Mouse (Mus musculus): Measurements from ENCODE around the gene Usp5. TPM values are rescaled to one million over a fixed set of nuclear protein-coding genes. Genes with fewer than 3 reads are reported as not detected.

Gene Usp5
- total RNA-seq, 1 experiment = 150 TPM

GRCm38 (mm10) chr6:124809775-124810538, 19.3 kb downstream of the Usp5 start:
- TF ChIP-seq CHD2 (IDR thresholded peaks at IDR 0.05; ENCODE audit: low read depth, low read length) (no peak), ZNF384 (IDR thresholded peaks at IDR 0.05; ENCODE audit: low read depth, low read length) (no peak), ZC3H11A (IDR thresholded peaks at IDR 0.05; ENCODE audit: borderline replicate concordance, low read depth, low read length) (no peak), MAFK (IDR thresholded peaks at IDR 0.05; ENCODE audit: insufficient read depth, low read depth, low read length) (no peak), HCFC1 (IDR thresholded peaks at IDR 0.05; ENCODE audit: borderline replicate concordance, insufficient read depth, low read length) (no peak)
- Histone ChIP-seq H3K9me3 (ENCODE audit: control insufficient read depth, insufficient read depth, low read depth, low read length) (no peaks in the 10 kb centered on the region), H3K9ac (ENCODE audit: insufficient read depth, low read depth, low read length, poor library complexity, severe bottlenecking) (no peak overlapping the region), H3K4me3 (ENCODE audit: insufficient read depth in 1 of 2, low read depth in 1 of 2, low read length in 2 of 2, poor library complexity in 1 of 2, severe bottlenecking in 1 of 2) (peak overlapping the region; percentile 77 to 80; a peak in 3 of 4 replicates), H3K27ac (ENCODE audit: insufficient read depth, low read depth, low read length, poor library complexity, severe bottlenecking) (no peak overlapping the region), H3K36me3 (ENCODE audit: control insufficient read depth, insufficient read depth, low read length, poor library complexity, severe bottlenecking) (peaks cover 22% of the 10 kb centered on the region), H3K4me1 (ENCODE audit: control insufficient read depth in 2 of 2, insufficient read depth in 2 of 2, low read length in 2 of 2, poor library complexity in 1 of 2) (peaks cover 0 to 23% of the 10 kb centered on the region in 2 experiments; a peak in 2 of 4 replicates)
- DNase-seq (ENCODE audit: low read depth, low spot score) = no peak
- in situ Hi-C loops (cut with MboI; ENCODE audit: low sequenced_read_pairs in 2 of 2, unreplicated experiment in 2 of 2) = no loop called here

- Histone ChIP-seq H3K9ac (ENCODE audit: insufficient read depth, low read depth, low read length, poor library complexity, severe bottlenecking) (peak overlapping the region; percentile 78), H3K9me3 (ENCODE audit: control insufficient read depth, insufficient read depth, low read depth, low read length) (no peaks in the 10 kb centered on the region), H3K4me1 (ENCODE audit: control insufficient read depth in 2 of 2, insufficient read depth in 2 of 2, low read length in 2 of 2, poor library complexity in 1 of 2) (peaks cover 0 to 19% of the 10 kb centered on the region in 2 experiments; a peak in 2 of 4 replicates), H3K4me3 (ENCODE audit: insufficient read depth in 1 of 2, low read depth in 1 of 2, low read length in 2 of 2, poor library complexity in 1 of 2, severe bottlenecking in 1 of 2) (peak overlapping the region; percentile 77 to 80), H3K36me3 (ENCODE audit: control insufficient read depth, insufficient read depth, low read length, poor library complexity, severe bottlenecking) (peaks cover 21% of the 10 kb centered on the region), H3K27ac (ENCODE audit: insufficient read depth, low read depth, low read length, poor library complexity, severe bottlenecking) (no peak overlapping the region)
- TF ChIP-seq ZNF384 (IDR thresholded peaks at IDR 0.05; ENCODE audit: low read depth, low read length) = no peak
- TF ChIP-seq HCFC1 (IDR thresholded peaks at IDR 0.05; ENCODE audit: borderline replicate concordance, insufficient read depth, low read length) = no peak
- TF ChIP-seq MAFK (IDR thresholded peaks at IDR 0.05; ENCODE audit: insufficient read depth, low read depth, low read length) = no peak
- no peak for TF ChIP-seq ZC3H11A (IDR thresholded peaks at IDR 0.05; ENCODE audit: borderline replicate concordance, low read depth, low read length)
- no peak for TF ChIP-seq CHD2 (IDR thresholded peaks at IDR 0.05; ENCODE audit: low read depth, low read length)
- in situ Hi-C loops (cut with MboI; ENCODE audit: low sequenced_read_pairs in 2 of 2, unreplicated experiment in 2 of 2) = no loop called here
- DNase-seq (ENCODE audit: low read depth, low spot score) = no peak
These were observed 20.1 kb downstream of the Usp5 start for GRCm38 (mm10) chr6:124809052-124809774.

- TF ChIP-seq ZNF384 (IDR thresholded peaks at IDR 0.05; ENCODE audit: low read depth, low read length) (no peak), MAFK (IDR thresholded peaks at IDR 0.05; ENCODE audit: insufficient read depth, low read depth, low read length) (no peak), CHD2 (IDR thresholded peaks at IDR 0.05; ENCODE audit: low read depth, low read length) (no peak), ZC3H11A (IDR thresholded peaks at IDR 0.05; ENCODE audit: borderline replicate concordance, low read depth, low read length) (no peak), HCFC1 (IDR thresholded peaks at IDR 0.05; ENCODE audit: borderline replicate concordance, insufficient read depth, low read length) (no peak)
- H3K27ac ChIP-seq (ENCODE audit: insufficient read depth, low read depth, low read length, poor library complexity, severe bottlenecking) = no peak within 1 kb of the TSS
- peak within 1 kb of the TSS; percentile 77 to 80 for H3K4me3 ChIP-seq (ENCODE audit: insufficient read depth in 1 of 2, low read depth in 1 of 2, low read length in 2 of 2, poor library complexity in 1 of 2, severe bottlenecking in 1 of 2)
- H3K9ac ChIP-seq (ENCODE audit: insufficient read depth, low read depth, low read length, poor library complexity, severe bottlenecking) = peak within 1 kb of the TSS; percentile 78
- DNase-seq (ENCODE audit: low read depth, low spot score) = no peak
- H3K9me3 ChIP-seq (ENCODE audit: control insufficient read depth, insufficient read depth, low read depth, low read length) = no peaks in the 10 kb centered on the region
- in situ Hi-C loops (cut with MboI; ENCODE audit: low sequenced_read_pairs in 2 of 2, unreplicated experiment in 2 of 2) = no loop called here
- H3K4me1 ChIP-seq (ENCODE audit: control insufficient read depth in 2 of 2, insufficient read depth in 2 of 2, low read length in 2 of 2, poor library complexity in 1 of 2) = peaks cover 0 to 19% of the 10 kb centered on the region in 2 experiments; a peak in 2 of 4 replicates
- peaks cover 21% of the 10 kb centered on the region for H3K36me3 ChIP-seq (ENCODE audit: control insufficient read depth, insufficient read depth, low read length, poor library complexity, severe bottlenecking)
These were observed 20.8 kb downstream of the Usp5 start, which contains the start of gene Spsb2 for GRCm38 (mm10) chr6:124808358-124809012. Spsb2 (plus strand) TSS chr6:124808661.

GRCm38 (mm10) chr6:124807986-124808357, 21.3 kb downstream of the Usp5 start:
- in situ Hi-C loops (cut with MboI; ENCODE audit: low sequenced_read_pairs in 2 of 2, unreplicated experiment in 2 of 2) = no loop called here
- no peak for TF ChIP-seq ZC3H11A (IDR thresholded peaks at IDR 0.05; ENCODE audit: borderline replicate concordance, low read depth, low read length)
- TF ChIP-seq MAFK (IDR thresholded peaks at IDR 0.05; ENCODE audit: insufficient read depth, low read depth, low read length) = no peak
- TF ChIP-seq ZNF384 (IDR thresholded peaks at IDR 0.05; ENCODE audit: low read depth, low read length) = no peak
- no peak for TF ChIP-seq CHD2 (IDR thresholded peaks at IDR 0.05; ENCODE audit: low read depth, low read length)
- TF ChIP-seq HCFC1 (IDR thresholded peaks at IDR 0.05; ENCODE audit: borderline replicate concordance, insufficient read depth, low read length) = no peak
- Histone ChIP-seq H3K36me3 (ENCODE audit: control insufficient read depth, insufficient read depth, low read length, poor library complexity, severe bottlenecking) (peaks cover 21% of the 10 kb centered on the region), H3K4me1 (ENCODE audit: control insufficient read depth in 2 of 2, insufficient read depth in 2 of 2, low read length in 2 of 2, poor library complexity in 1 of 2) (peaks cover 0 to 19% of the 10 kb centered on the region in 2 experiments; a peak in 2 of 4 replicates), H3K4me3 (ENCODE audit: insufficient read depth in 1 of 2, low read depth in 1 of 2, low read length in 2 of 2, poor library complexity in 1 of 2, severe bottlenecking in 1 of 2) (peak overlapping the region in 1 of 2 experiments; percentile 77; a peak in 2 of 4 replicates), H3K9ac (ENCODE audit: insufficient read depth, low read depth, low read length, poor library complexity, severe bottlenecking) (no peak overlapping the region), H3K27ac (ENCODE audit: insufficient read depth, low read depth, low read length, poor library complexity, severe bottlenecking) (no peak overlapping the region), H3K9me3 (ENCODE audit: control insufficient read depth, insufficient read depth, low read depth, low read length) (no peaks in the 10 kb centered on the region)
- no peak for DNase-seq (ENCODE audit: low read depth, low spot score)
